Mouse (Mus musculus) megakaryocyte, embryonic 14.5 days (primary cell): ENCODE data around the gene Cdk11b. TPM values are rescaled to one million over a fixed set of nuclear protein-coding genes. Genes with fewer than 3 reads are reported as not detected.
A peak's percentile ranks its signal among the peaks of the same experiment; 100 is the strongest.

Experiments used
- H3K27me3 ChIP-seq: replicated peaks from 2 replicates; pipeline ENCODE3; 2012; ENCODE audit warnings: inconsistent platforms
- H3K36me3 ChIP-seq: replicated peaks from 2 replicates; pipeline ENCODE3; 2012; ENCODE audit warnings: low read length, inconsistent platforms, mixed read lengths
- H3K4me1 ChIP-seq: 2 replicates; pipeline ENCODE4 v1.6.1; 2012; ENCODE audit warnings: inconsistent platforms
- H3K4me3 ChIP-seq: replicated peaks from 2 replicates; pipeline ENCODE3; 2012; ENCODE audit warnings: moderate library complexity, mild to moderate bottlenecking, inconsistent platforms
- H3K9me3 ChIP-seq: 2 replicates; pipeline ENCODE4 v1.6.1; 2012; ENCODE audit warnings: inconsistent platforms
- FLI1 ChIP-seq: IDR thresholded peaks from 2 replicates; pipeline ENCODE4 v1.6.1; 2012; ENCODE audit warnings: low read length, inconsistent platforms, mixed read lengths
- GATA1 ChIP-seq: IDR thresholded peaks from 3 replicates; pipeline ENCODE4 v1.6.1; 2012; ENCODE audit warnings: mixed read lengths, low read length, inconsistent platforms, borderline replicate concordance
- polyA plus RNA-seq: library from polyadenylated mRNA; stranded (reverse); fragments of >175 nt; gene quantifications from 2 replicates; pipeline ENCODE4 v1.2.3, GENCODE M21; 2012; ENCODE audit warnings: low replicate concordance; ENCODE audit not compliant: insufficient read depth

The Cdk11b gene
- polyA plus RNA-seq, 1 experiment: 77.3 TPM

DNA sequence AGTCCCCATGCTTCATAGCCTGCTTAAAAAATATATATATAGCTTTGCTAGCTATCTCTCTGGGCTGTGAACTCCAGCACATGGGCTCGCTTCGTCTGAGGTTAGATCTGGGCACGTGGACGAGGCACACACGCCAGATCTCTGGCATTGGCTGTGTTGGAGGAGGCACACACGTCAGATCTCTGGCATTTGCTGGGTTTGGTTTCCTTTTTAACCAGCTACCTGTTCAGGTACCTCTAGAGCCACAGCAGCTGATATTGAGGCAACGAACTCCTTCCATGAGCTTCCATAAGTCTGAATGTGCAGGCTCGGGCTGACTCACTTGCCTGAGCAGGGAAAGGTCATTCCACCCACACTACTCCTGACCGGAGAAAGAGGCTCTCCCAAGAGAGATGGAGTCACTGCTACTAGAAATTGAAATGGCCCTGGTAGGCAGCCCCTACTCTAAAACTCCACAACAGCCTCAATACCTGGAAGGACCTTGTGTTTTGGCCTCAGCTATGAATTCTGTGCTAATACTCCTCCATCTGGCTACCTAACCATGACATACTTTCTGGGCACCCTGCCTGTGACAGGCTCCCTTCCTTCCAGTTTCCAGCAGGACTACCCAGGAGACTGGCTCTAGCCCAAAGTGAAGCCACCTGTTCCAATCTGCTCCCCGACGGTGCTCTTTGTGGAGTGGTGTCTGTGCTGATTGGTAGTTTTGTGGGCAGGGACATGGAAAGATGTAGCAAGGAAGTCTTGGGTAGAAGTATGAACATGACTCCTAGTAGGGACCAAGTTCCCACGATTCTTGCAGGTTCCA lies 66.1 kb downstream of the Cdk11b start:
- Histone ChIP-seq H3K4me3 (no peak overlapping the region), H3K9me3 (no peaks in the 10 kb centered on the region), H3K4me1 (peaks cover 37% of the 10 kb centered on the region), H3K36me3 (no peaks in the 10 kb centered on the region), H3K27me3 (peaks cover 53% of the 10 kb centered on the region)
- TF ChIP-seq FLI1: no peak
- no peak for TF ChIP-seq GATA1

DNA sequence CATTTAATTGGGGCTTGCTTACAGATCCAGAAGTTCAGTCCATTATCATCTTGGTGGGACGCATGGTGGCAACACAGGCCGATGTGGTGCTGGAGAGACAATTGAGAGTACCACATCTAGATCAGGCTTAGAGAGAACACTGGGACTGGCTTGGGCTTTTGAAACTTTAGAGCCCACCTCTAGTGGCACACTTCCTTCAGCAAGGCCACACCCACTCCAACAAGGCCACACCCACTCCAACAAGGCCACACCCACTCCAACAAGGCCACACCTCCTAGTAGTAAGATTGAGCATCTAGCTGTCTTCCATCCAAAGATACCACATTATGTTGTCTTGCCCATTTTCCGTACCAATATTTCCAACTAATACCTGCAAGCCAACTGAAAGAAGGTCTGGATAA lies 67.8 kb downstream of the Cdk11b start:
- no peaks in the 10 kb centered on the region for H3K36me3 ChIP-seq
- TF ChIP-seq FLI1 (no peak), GATA1 (no peak)
- no peak overlapping the region for H3K4me3 ChIP-seq
- no peaks in the 10 kb centered on the region for H3K9me3 ChIP-seq
- H3K27me3 ChIP-seq: peaks cover 62% of the 10 kb centered on the region
- peaks cover 53% of the 10 kb centered on the region for H3K4me1 ChIP-seq

DNA sequence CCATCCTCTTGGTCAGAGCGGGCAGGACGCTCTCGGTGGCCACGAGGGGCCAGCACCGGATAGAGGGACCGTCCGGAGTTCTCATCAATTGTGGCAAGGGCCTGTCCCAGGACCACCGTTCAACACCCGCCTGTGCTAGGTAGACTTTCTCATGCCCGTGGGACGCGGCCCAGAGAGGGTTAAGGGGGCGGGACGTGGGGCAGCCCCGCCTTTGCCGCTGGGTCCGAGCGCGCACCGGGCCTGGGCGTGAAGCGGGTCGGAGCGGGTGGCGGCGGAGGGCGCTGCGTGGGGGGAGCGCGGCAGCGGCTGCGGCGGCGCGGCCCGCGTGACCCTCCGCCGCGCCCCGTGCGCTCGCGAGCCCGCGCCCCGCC lies 69.4 kb downstream of the Cdk11b start, which contains the start of gene Fndc10:
TSS of gene Fndc10 (plus strand) at position 232 of the 371 bp plus-strand sequence.
- H3K4me3 ChIP-seq: peak within 1 kb of the TSS; percentile 95
- TF ChIP-seq GATA1 (no peak), FLI1 (no peak)
- peaks cover 68% of the 10 kb centered on the region for H3K27me3 ChIP-seq
- H3K4me1 ChIP-seq: peaks cover 51% of the 10 kb centered on the region
- no peaks in the 10 kb centered on the region for H3K9me3 ChIP-seq
- no peaks in the 10 kb centered on the region for H3K36me3 ChIP-seq

DNA sequence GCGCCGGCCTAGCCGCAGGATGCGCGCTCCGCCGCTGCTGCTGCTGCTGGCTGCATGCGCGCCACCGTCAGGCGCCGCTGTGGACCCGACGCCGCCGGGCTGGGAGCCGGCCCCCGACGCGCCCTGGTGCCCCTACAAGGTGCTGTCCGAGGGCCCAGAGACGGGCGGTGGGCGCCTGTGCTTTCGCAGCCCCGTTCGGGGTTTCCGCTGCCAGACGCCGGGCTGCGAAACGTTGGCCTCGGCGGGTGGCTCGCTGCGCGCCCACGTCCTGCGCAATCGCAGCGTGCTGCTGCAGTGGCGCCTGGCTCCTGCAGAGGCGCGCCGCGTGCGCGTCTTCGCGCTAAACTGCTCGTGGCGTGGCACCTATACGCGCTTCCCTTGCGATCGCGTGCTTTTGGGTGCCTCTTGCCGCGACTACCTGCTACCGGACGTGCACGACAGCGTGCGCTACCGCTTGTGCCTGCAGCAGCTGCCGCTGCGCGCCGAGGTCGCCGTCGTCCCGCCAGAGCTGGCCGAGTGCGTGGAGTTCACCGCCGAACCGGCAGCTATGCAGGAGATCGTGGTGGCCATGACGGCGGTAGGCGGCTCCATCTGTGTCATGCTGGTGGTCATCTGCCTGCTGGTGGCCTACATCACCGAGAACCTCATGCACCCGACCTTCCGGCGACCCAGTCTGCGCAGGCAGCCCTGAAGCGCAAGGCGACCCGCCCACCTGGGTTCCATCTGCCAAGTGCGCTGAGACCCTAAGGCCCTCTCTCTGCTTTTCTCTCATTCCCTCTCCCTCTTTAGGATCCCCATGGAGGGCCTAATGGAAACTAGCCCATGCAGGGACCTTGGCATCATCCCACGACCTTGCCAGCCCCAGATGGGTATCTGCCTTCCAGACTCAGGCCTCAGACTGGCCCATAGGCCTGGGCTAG lies 70.1 kb downstream of the Cdk11b start:
- peaks cover 51% of the 10 kb centered on the region for H3K4me1 ChIP-seq
- TF ChIP-seq FLI1 (no peak), GATA1 (no peak)
- no peaks in the 10 kb centered on the region for H3K36me3 ChIP-seq
- peaks cover 69% of the 10 kb centered on the region for H3K27me3 ChIP-seq
- H3K9me3 ChIP-seq: no peaks in the 10 kb centered on the region
- H3K4me3 ChIP-seq: peak overlapping the region; percentile 95

DNA sequence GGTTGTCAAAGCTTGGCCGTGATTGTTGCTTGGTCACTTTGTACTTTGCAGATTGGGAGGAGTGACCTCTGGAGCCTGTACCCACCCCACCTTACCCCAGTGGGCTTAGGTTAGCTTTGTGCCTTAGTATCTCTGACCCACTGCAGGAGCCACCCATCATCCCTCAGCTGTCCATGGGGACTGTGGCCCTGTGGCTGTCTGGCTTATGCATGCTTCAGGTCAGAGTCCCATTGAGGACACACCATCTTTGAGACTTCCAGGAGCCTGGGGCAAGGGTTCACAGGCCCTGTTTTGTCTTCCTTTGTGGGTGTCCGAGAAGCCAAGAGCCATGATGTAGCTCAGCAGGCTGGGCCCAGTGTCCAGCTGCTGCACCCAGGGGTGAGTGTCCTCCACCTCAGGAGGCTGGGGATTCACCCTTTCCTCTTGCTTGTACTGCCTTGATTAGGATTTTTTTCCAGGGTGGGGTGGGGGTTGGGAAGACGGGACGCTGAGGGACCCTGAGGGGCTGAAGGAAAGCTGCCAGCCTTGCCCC lies 70.9 kb downstream of the Cdk11b start:
- Histone ChIP-seq H3K27me3 (peaks cover 68% of the 10 kb centered on the region), H3K4me3 (peak overlapping the region; percentile 62)

DNA sequence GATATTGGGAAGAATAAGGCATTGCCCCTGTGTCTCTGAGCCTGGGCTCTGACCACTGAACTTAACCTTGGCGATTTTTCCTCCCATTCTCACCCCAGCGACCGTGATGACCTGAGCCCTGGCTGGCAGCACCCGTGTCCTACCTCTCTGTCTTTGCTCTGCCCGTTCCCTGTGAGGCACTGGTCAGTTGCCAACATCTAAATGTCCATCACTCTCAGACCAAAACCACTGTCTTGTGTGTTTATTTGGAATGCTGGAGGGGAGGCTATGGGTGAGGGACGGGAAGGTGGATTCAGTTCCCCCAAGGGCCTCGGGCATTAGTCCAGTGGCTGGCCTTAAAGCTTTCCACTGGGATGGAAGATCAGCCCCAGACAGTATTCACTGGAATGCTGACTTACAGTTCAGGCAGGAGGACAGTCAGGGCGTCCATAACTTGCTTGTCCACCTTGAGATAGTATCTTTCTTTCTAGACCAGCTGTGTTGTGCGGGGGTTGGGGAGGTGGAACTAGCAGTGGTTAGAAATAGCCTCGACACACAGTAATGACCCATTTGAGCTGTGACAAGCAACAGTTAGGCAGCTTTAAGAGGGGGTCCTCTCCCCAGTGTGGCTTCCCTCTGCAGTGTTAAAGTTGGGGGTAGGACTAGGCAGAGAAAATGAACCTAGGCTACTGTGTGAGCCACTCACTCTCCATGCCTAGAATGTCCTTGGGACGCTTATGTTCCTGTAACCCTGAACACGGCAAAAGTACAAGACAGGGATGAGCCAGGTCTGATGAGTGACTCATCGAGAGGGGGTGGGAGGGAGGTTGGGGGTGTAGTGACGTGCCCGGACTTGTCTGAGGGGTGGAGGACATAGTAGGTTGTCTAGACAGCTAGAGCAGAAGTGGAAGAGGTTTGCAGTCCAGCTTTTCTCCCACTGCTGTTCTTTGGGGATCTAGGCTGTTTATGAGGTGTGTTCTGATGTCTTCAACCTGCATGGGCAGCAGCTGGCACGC lies 71.9 kb downstream of the Cdk11b start:
- Histone ChIP-seq H3K9me3 (no peaks in the 10 kb centered on the region), H3K4me3 (no peak overlapping the region), H3K4me1 (peaks cover 55% of the 10 kb centered on the region), H3K27me3 (peaks cover 60% of the 10 kb centered on the region), H3K36me3 (no peaks in the 10 kb centered on the region)
- TF ChIP-seq FLI1 (no peak), GATA1 (no peak)

More for the DNA sequence above, 70.9 kb downstream of the Cdk11b start:
- H3K36me3 ChIP-seq: no peaks in the 10 kb centered on the region
- H3K4me1 ChIP-seq: peaks cover 51% of the 10 kb centered on the region
- TF ChIP-seq GATA1 (no peak), FLI1 (no peak)
- H3K9me3 ChIP-seq: no peaks in the 10 kb centered on the region

Other genes starting within 250 kb of the Cdk11b start
- gene Gabrd, start 226.7 kb upstream of the Cdk11b start, polyA plus RNA-seq: not detected in 2 replicates
- gene Cfap74, start 215.7 kb upstream of the Cdk11b start, polyA plus RNA-seq: not detected in 2 replicates
- gene Tmem52, start 155.7 kb upstream of the Cdk11b start, polyA plus RNA-seq: not detected in 2 replicates
- 28.3 and 39.1 TPM in 2 replicates for gene Gnb1, start 133.5 kb upstream of the Cdk11b start, polyA plus RNA-seq
- 38.7 and 54.4 TPM in 2 replicates for gene Nadk, start 62.5 kb upstream of the Cdk11b start, polyA plus RNA-seq
- 0.17 and 0.60 TPM in 2 replicates for gene Slc35e2, start 23.4 kb upstream of the Cdk11b start, polyA plus RNA-seq
- gene Gm10563, start 20.6 kb downstream of the Cdk11b start, polyA plus RNA-seq: not detected in 2 replicates
- 3.7 TPM in 1 of 2 replicates, not detected in the other for gene Mmp23, start 28.5 kb downstream of the Cdk11b start, polyA plus RNA-seq
- 45.2 and 94.9 TPM in 2 replicates for gene Mib2, start 44.3 kb downstream of the Cdk11b start, polyA plus RNA-seq
- 0.44 and 4.7 TPM in 2 replicates for gene Fndc10, start 69.5 kb downstream of the Cdk11b start, polyA plus RNA-seq
- gene Ssu72, start 79.9 kb downstream of the Cdk11b start, polyA plus RNA-seq: 37.1 and 112 TPM in 2 replicates
- 1.2 and 3.2 TPM in 2 replicates for gene Tmem240, start 109.9 kb downstream of the Cdk11b start, polyA plus RNA-seq
- 11.3 and 20.5 TPM in 2 replicates for gene Atad3a, start 136.2 kb downstream of the Cdk11b start, polyA plus RNA-seq
- gene Vwa1, start 149.8 kb downstream of the Cdk11b start, polyA plus RNA-seq: 0.41 and 1.4 TPM in 2 replicates
- 0.04 TPM in 1 of 2 replicates, not detected in the other for gene Tmem88b, start 161.0 kb downstream of the Cdk11b start, polyA plus RNA-seq
- not detected in 2 replicates for gene Ankrd65, start 165.6 kb downstream of the Cdk11b start, polyA plus RNA-seq
- 10.2 and 29.9 TPM in 2 replicates for gene Mrpl20, start 178.0 kb downstream of the Cdk11b start, polyA plus RNA-seq
- gene Ccnl2, start 187.6 kb downstream of the Cdk11b start, polyA plus RNA-seq: 8.4 and 15.4 TPM in 2 replicates
- gene Aurkaip1, start 206.4 kb downstream of the Cdk11b start, polyA plus RNA-seq: 60.6 and 341 TPM in 2 replicates
- gene Mxra8, start 214.8 kb downstream of the Cdk11b start, polyA plus RNA-seq: 0.13 TPM in 1 of 2 replicates, not detected in the other
- gene Dvl1, start 222.5 kb downstream of the Cdk11b start, polyA plus RNA-seq: 29.5 and 68.0 TPM in 2 replicates
- 0.22 and 1.7 TPM in 2 replicates for gene Tas1r3, start 238.5 kb downstream of the Cdk11b start, polyA plus RNA-seq
- gene Cptp, start 244.6 kb downstream of the Cdk11b start, polyA plus RNA-seq: 1.5 and 3.5 TPM in 2 replicates
- 12.5 and 14.1 TPM in 2 replicates for gene Ints11, start 244.7 kb downstream of the Cdk11b start, polyA plus RNA-seq